Mouse (Mus musculus): ENCODE measurements around the gene Gm45713. TPM values are rescaled to one million over a fixed set of nuclear protein-coding genes. Genes with fewer than 3 reads are reported as not detected.
"Not testable (repeated sequence)": the region's sequence is repeated elsewhere in the genome, so short reads cannot be mapped to it uniquely, and the experiment has no call there.

Gene Gm45713
- polyA plus RNA-seq, 1 experiment = 0.08 TPM

DNA sequence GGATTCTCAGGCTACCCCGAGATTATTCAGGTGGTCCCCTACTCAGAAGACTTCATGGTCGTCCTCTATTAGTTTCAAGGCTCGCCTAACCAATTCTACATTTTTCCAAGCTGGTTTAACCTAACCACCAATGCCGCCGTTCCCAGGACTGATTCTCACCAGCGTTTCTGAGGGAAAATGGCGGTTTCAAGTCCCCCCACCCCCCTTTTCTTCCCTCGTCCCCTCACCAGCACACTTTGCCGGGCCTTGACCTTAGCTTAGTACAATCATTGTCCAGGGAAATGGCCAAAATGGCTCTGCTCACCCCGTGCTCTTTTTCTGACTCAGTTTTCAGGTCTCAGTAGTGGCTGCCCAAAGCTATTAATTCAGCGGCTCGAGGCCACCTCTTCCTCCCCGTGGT is 39.4 kb upstream of the Gm45713 start:
- TF ChIP-seq POLR2A (IDR thresholded peaks at IDR 0.05; ENCODE audit: extremely low read depth, insufficient read depth, low read length) (no peak), CTCF (IDR thresholded peaks at IDR 0.05; ENCODE audit: extremely low read depth, insufficient read depth, low read length) (no peak)
- H3K27ac ChIP-seq (ENCODE audit: insufficient read depth, low read length) = no peak overlapping the region

DNA sequence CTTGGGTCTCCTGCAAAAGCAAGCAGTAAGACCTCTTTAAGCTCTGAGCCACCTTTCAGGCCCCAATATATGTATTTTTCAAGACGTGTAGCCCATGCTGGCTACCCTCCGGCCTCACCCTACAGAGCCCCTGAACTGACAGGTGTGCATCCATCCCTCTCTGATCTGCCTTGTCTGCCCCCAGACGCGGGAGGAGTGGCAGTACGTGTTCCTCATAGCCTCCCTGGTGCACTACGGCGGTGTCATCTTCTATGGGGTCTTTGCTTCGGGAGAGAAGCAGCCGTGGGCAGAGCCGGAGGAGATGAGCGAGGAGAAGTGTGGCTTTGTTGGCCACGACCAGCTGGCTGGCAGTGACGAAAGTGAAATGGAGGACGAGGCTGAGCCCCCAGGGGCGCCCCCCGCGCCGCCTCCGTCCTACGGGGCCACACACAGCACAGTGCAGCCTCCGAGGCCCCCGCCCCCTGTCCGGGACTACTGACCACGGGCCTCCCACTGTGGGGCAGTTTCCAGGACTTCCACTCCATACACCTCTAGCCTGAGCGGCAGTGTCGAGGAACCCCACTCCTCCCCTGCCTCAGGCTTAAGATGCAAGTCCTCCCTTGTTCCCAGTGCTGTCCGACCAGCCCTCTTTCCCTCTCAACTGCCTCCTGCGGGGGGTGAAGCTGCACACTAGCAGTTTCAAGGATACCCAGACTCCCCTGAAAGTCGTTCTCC is 38.7 kb upstream of the Gm45713 start:
- no peaks in the 10 kb centered on the region for H3K4me1 ChIP-seq (ENCODE audit: control insufficient read depth, insufficient read depth, low read length)
- no peak overlapping the region for H3K4me3 ChIP-seq (ENCODE audit: insufficient read depth, low read length)
- H3K27ac ChIP-seq (ENCODE audit: insufficient read depth, low read length) = no peak overlapping the region
- TF ChIP-seq POLR2A (IDR thresholded peaks at IDR 0.05; ENCODE audit: extremely low read depth, insufficient read depth, low read length) = no peak
- TF ChIP-seq CTCF (IDR thresholded peaks at IDR 0.05; ENCODE audit: extremely low read depth, insufficient read depth, low read length) = no peak

More for the DNA sequence above, 39.4 kb upstream of the Gm45713 start:
- Histone ChIP-seq H3K4me1 (ENCODE audit: control insufficient read depth, insufficient read depth, low read length) (no peaks in the 10 kb centered on the region), H3K4me3 (ENCODE audit: insufficient read depth, low read length) (no peak overlapping the region)

DNA sequence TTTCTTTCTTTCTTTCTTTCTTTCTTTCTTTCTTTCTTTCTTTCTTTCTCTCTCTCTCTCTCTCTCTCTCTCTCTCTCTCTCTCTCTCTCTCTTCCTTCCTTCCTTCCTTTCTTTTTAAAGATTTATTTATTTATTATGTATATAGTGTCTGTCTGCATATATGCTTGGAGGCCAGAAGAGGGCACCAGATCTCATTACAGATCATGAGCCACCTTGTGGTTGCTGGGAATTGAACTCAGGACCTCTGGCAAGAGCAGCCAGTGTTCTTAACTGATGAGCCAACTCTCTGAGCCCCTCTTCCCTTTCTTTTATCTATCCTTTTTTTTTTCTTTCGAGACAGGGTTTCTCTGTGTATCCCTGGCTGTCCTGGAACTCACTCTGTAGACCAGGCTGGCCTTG is 37.7 kb upstream of the Gm45713 start:
- H3K27ac ChIP-seq (ENCODE audit: insufficient read depth, low read length); H3K4me3 ChIP-seq (ENCODE audit: insufficient read depth, low read length); H3K4me1 ChIP-seq (ENCODE audit: control insufficient read depth, insufficient read depth, low read length): not testable (repeated sequence)
- peak; percentile 35 for TF ChIP-seq CTCF (IDR thresholded peaks at IDR 0.05; ENCODE audit: extremely low read depth, insufficient read depth, low read length)

DNA sequence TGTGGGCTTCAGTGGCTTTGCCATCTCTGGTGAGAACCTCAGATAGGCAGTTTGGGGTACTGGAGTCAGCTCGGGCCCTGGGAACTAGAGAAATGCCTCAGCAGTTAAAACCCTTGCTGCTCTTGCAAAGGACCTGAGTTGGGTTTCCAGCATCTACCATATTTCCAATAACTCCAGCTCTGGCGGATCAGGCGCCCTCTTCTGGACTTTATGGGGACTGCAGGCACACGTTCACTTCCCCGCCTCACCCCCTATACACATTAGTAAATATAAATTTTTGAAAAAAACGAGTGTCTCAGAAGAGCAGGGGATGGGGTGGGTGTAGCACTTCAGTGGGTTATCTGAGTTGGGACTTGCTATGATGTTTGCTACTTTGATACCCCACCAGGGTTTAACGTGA is 36.9 kb upstream of the Gm45713 start:
- Histone ChIP-seq H3K4me3 (ENCODE audit: insufficient read depth, low read length) (no peak overlapping the region), H3K4me1 (ENCODE audit: control insufficient read depth, insufficient read depth, low read length) (0 out of 2 replicates have a peak, but pooled peaks cover 2% of the 10 kb centered on the region), H3K27ac (ENCODE audit: insufficient read depth, low read length) (no peak overlapping the region)
- TF ChIP-seq POLR2A (IDR thresholded peaks at IDR 0.05; ENCODE audit: extremely low read depth, insufficient read depth, low read length) = no peak; the same call in 1 of the 2 replicates
- TF ChIP-seq CTCF (IDR thresholded peaks at IDR 0.05; ENCODE audit: extremely low read depth, insufficient read depth, low read length) = peak; percentile 36

DNA sequence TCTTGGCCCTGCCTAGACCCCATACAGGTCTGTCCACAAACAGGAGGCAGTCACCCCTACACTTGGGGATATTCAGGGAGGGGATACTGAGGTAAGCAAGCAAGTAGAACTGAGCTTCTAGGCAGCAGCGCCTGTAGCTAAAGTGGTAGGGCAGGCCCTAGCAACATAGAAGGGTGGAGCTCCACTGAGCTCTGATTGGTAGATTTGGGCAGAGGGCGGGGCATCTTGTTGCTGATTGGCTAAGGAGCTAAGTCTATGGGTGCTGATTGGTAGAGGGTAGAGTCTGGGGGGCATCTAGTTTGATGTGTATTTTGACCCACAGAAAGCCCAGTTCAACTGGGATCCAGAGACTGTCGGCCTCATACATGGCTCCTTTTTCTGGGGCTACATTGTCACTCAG is 33.5 kb upstream of the Gm45713 start:
- no peak overlapping the region for H3K4me3 ChIP-seq (ENCODE audit: insufficient read depth, low read length)
- 0 out of 2 replicates have a peak, but pooled peaks cover 2% of the 10 kb centered on the region for H3K4me1 ChIP-seq (ENCODE audit: control insufficient read depth, insufficient read depth, low read length)
- TF ChIP-seq CTCF (IDR thresholded peaks at IDR 0.05; ENCODE audit: extremely low read depth, insufficient read depth, low read length) (no peak), POLR2A (IDR thresholded peaks at IDR 0.05; ENCODE audit: extremely low read depth, insufficient read depth, low read length) (peak; percentile 48; the same call in 1 of the 2 replicates)
- 0 out of 2 replicates have a peak overlapping the region, but pooled peaks have one; percentile 17 for H3K27ac ChIP-seq (ENCODE audit: insufficient read depth, low read length)

DNA sequence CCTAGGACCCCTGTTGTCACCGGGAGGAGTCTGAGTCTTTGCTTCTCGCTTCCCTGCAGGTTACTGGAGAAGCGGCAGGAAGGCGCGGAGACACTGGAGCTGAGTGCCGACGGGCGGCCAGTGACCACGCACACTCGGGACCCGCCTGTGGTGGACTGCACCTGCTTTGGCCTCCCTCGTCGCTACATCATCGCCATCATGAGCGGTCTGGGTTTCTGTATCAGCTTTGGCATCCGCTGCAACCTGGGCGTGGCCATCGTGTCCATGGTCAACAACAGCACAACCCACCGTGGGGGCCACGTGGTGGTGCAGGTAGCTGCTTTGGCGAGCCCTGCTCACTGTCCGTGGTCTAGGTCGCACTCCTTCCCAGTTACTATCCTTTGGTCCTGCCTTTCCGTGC is 32.6 kb upstream of the Gm45713 start:
- H3K27ac ChIP-seq (ENCODE audit: insufficient read depth, low read length) = peak overlapping the region; percentile 93
- TF ChIP-seq CTCF (IDR thresholded peaks at IDR 0.05; ENCODE audit: extremely low read depth, insufficient read depth, low read length) (no peak), POLR2A (IDR thresholded peaks at IDR 0.05; ENCODE audit: extremely low read depth, insufficient read depth, low read length) (peak; percentile 49; the same call in 1 of the 2 replicates)

DNA sequence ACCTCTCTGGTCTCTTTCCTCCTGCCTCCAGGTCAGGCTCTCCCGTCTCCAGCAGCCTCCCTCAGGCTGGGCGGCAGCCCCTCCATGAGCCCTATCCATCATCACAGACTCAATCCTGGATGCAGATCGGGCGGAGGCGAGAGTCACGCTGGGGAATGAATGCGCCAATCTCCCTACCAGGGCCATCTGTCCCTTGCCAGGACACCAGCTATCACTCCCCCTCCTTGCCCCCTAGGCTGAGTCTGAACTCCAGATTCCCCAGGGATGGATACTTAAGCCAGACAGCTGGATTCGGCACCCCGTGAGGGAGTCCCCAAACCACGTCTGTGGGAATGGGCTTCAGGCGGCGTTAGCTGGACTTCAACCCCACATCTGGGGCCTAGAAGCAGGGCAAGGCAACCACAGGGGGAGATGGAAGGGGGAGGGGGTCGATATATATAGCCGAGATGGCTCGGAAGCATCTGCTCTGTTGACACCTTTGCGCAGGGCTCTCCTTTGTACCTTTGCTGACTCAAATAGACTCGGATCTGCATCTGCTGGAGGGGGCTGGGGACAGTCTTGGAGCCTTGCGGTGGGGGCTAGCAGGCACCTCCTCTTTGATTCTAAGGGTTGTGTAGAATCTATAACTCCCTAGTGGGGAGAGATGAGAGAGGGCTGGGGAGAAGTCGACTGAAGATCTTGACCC is 31.9 kb upstream of the Gm45713 start:
- H3K4me3 ChIP-seq (ENCODE audit: insufficient read depth, low read length) = peak overlapping the region; percentile 85
- H3K4me1 ChIP-seq (ENCODE audit: control insufficient read depth, insufficient read depth, low read length) = 0 out of 2 replicates have a peak, but pooled peaks cover 2% of the 10 kb centered on the region
- H3K27ac ChIP-seq (ENCODE audit: insufficient read depth, low read length) = peak overlapping the region; percentile 93
- no peak for TF ChIP-seq POLR2A (IDR thresholded peaks at IDR 0.05; ENCODE audit: extremely low read depth, insufficient read depth, low read length)
- no peak for TF ChIP-seq CTCF (IDR thresholded peaks at IDR 0.05; ENCODE audit: extremely low read depth, insufficient read depth, low read length)

More for the DNA sequence above, 32.6 kb upstream of the Gm45713 start:
- H3K4me3 ChIP-seq (ENCODE audit: insufficient read depth, low read length) = peak overlapping the region; percentile 85
- H3K4me1 ChIP-seq (ENCODE audit: control insufficient read depth, insufficient read depth, low read length) = 0 out of 2 replicates have a peak, but pooled peaks cover 2% of the 10 kb centered on the region

DNA sequence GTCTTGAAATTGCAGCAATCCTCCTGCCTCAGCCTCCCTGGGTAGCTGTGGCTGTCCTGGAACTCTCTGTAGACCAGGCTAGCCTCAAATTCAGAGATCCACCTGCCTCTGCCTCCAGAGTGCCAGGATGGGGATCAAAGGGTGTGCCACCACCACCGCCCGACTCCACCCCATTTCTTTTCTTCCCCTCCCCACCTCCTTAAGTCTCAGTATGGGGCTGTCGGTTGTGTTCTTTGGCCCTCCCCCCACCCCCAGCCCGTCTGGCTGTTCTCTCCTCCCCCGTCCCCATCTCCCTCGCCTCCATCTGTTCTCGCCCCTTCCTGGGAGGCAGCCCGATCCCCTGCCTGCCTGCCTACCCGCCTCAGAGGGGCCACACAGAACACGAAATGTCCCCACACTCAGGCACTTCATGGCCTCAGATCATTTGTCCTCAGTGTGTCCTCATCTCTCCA is 30.9 kb upstream of the Gm45713 start:
- H3K27ac ChIP-seq (ENCODE audit: insufficient read depth, low read length) = peak overlapping the region; percentile 93
- TF ChIP-seq POLR2A (IDR thresholded peaks at IDR 0.05; ENCODE audit: extremely low read depth, insufficient read depth, low read length) (peak; percentile 45; the same call in 1 of the 2 replicates), CTCF (IDR thresholded peaks at IDR 0.05; ENCODE audit: extremely low read depth, insufficient read depth, low read length) (no peak)
- peak overlapping the region; percentile 85 for H3K4me3 ChIP-seq (ENCODE audit: insufficient read depth, low read length)

DNA sequence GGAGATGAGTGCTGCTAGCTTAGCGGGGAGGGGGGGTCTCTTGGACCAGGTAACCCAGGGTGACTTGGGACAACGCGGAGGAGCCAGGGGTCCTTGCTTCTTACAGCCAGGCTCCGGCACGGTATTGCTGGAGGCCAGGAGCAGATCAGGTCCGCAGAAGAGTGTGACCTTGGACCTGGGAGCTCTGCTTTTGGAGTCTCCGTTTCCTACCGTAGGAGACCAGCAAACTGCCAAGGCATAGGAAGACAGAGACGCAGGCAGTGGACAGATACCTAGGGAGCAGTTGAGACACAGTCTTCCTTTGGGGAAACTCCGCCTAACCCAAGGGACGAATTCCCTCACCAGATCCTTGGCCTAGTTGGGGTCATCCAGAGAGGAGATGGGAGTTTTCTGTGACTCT is 29.7 kb upstream of the Gm45713 start:
- no peak for TF ChIP-seq CTCF (IDR thresholded peaks at IDR 0.05; ENCODE audit: extremely low read depth, insufficient read depth, low read length)
- no peak for TF ChIP-seq POLR2A (IDR thresholded peaks at IDR 0.05; ENCODE audit: extremely low read depth, insufficient read depth, low read length)
- H3K4me3 ChIP-seq (ENCODE audit: insufficient read depth, low read length) = peak overlapping the region; percentile 85
- peak overlapping the region; percentile 90 for H3K27ac ChIP-seq (ENCODE audit: insufficient read depth, low read length)
- H3K4me1 ChIP-seq (ENCODE audit: control insufficient read depth, insufficient read depth, low read length) = peaks cover 4% of the 10 kb centered on the region; the same call in 1 of the 2 replicates

More for the DNA sequence above, 30.9 kb upstream of the Gm45713 start:
- peaks cover 4% of the 10 kb centered on the region; the same call in 1 of the 2 replicates for H3K4me1 ChIP-seq (ENCODE audit: control insufficient read depth, insufficient read depth, low read length)
